8 mouse cellular contexts compared by ENCODE assay signal in genomic region chr17:26439001-26439400, GRCm38 (mm10). TPM values are rescaled to one million over a fixed set of nuclear protein-coding genes. Genes with fewer than 3 reads are reported as not detected.
A peak's percentile ranks its signal among the peaks of the same experiment; 100 is the strongest.
DNase-seq lines count a peak whose midpoint lies in the region; ATAC-seq lines count a peak whose summit lies in the region.

No protein-coding gene starts in this region.

- peak; percentile 27; the same call in 1 of the 2 replicates for ATAC-seq in kidney, embryonic 16.5 days (ENCODE audit: low FRiP score, low TSS enrichment)
- ATAC-seq in embryonic facial prominence, embryonic 15.5 days (ENCODE audit: insufficient number of reproducible peaks, low FRiP score, low TSS enrichment, low read depth) = no peak
- ATAC-seq in intestine, embryonic 15.5 days = 0 out of 2 replicates have a peak, but pooled peaks have one; percentile 17
- no peak for ATAC-seq in granulocyte monocyte progenitor cell, adult 5-6 weeks (replicated peaks; ENCODE audit: poor library complexity, severe bottlenecking)

- H3K27me3 ChIP-seq in kidney, embryonic 16.5 days (ENCODE audit: insufficient read depth, low read length) = peaks cover 21% of the 10 kb centered on the region
- peaks cover 39% of the 10 kb centered on the region for H3K27me3 ChIP-seq in embryonic facial prominence, embryonic 15.5 days
- peaks cover 17% of the 10 kb centered on the region for H3K27me3 ChIP-seq in intestine, embryonic 15.5 days (replicated peaks)

- peak overlapping the region; percentile 34 for H3K4me3 ChIP-seq in kidney, embryonic 16.5 days (ENCODE audit: low read length)
- H3K4me3 ChIP-seq in embryonic facial prominence, embryonic 15.5 days (replicated peaks) = peak overlapping the region; percentile 37
- peak overlapping the region; percentile 37 for H3K4me3 ChIP-seq in intestine, embryonic 15.5 days (replicated peaks)

- no peak overlapping the region for H3K27ac ChIP-seq in kidney, embryonic 16.5 days (ENCODE audit: low read length)
- no peak overlapping the region for H3K27ac ChIP-seq in embryonic facial prominence, embryonic 15.5 days (replicated peaks)
- no peak overlapping the region for H3K27ac ChIP-seq in intestine, embryonic 15.5 days

- H3K4me1 ChIP-seq in kidney, embryonic 16.5 days (ENCODE audit: insufficient read depth, low read length) = peaks cover 7% of the 10 kb centered on the region
- peaks cover 8% of the 10 kb centered on the region for H3K4me1 ChIP-seq in embryonic facial prominence, embryonic 15.5 days
- H3K4me1 ChIP-seq in intestine, embryonic 15.5 days (replicated peaks) = peaks cover 7% of the 10 kb centered on the region; the same call in 1 of the 2 replicates

- H3K9me3 ChIP-seq in kidney, embryonic 16.5 days (ENCODE audit: low read length) = no peaks in the 10 kb centered on the region
- H3K9me3 ChIP-seq in embryonic facial prominence, embryonic 15.5 days (replicated peaks) = no peaks in the 10 kb centered on the region
- H3K9me3 ChIP-seq in intestine, embryonic 15.5 days = no peaks in the 10 kb centered on the region

- peak overlapping the region; percentile 53 for H3K4me2 ChIP-seq in kidney, embryonic 16.5 days (replicated peaks; ENCODE audit: low read depth, low read length)
- H3K4me2 ChIP-seq in embryonic facial prominence, embryonic 15.5 days (replicated peaks) = peak overlapping the region; percentile 58
- peak overlapping the region; percentile 65 for H3K4me2 ChIP-seq in intestine, embryonic 15.5 days (replicated peaks)

- no peak for DNase-seq in kidney, adult 9 months
- peak; percentile 40 for DNase-seq in neural tube, embryonic 10.5 days (ENCODE audit: extremely low spot score, low spot score)
- DNase-seq in urinary bladder, postnatal 4 days (ENCODE audit: low spot score in 2 of 2) = no peak
- no peak for DNase-seq in yolk sac, embryonic 10.5 days (ENCODE audit: low spot score)

- 14% methylated on average over 52 of the region's 52 CpGs for WGBS in kidney, embryonic 16.5 days
- 21% methylated on average over 52 of the region's 52 CpGs for WGBS in embryonic facial prominence, embryonic 15.5 days
- WGBS in intestine, embryonic 15.5 days = 20% methylated on average over 52 of the region's 52 CpGs

- peaks cover 26% of the 10 kb centered on the region for H3K36me3 ChIP-seq in kidney, embryonic 16.5 days (ENCODE audit: insufficient read depth, low read length)
- peaks cover 10% of the 10 kb centered on the region; the same call in 1 of the 2 replicates for H3K36me3 ChIP-seq in embryonic facial prominence, embryonic 15.5 days
- H3K36me3 ChIP-seq in intestine, embryonic 15.5 days = peaks cover 5% of the 10 kb centered on the region; the same call in 1 of the 2 replicates

- peak overlapping the region; percentile 32 for H3K9ac ChIP-seq in kidney, embryonic 16.5 days (replicated peaks; ENCODE audit: low read length)
- H3K9ac ChIP-seq in embryonic facial prominence, embryonic 15.5 days = no peak overlapping the region
- peak overlapping the region; percentile 30; the same call in 1 of the 2 replicates for H3K9ac ChIP-seq in intestine, embryonic 15.5 days

RNA-seq across cellular contexts. Expression of gene Neurl1b, which starts 24.4 kb away (rescaled TPM):
- polyA plus RNA-seq in kidney, embryonic 16.5 days (2015; fragmentation: Nextera tagmentation; extraction: Ambion mirVana) = 1.7 and 2.4 TPM in 2 replicates
- 1.2 and 1.3 TPM in 2 replicates for polyA plus RNA-seq in embryonic facial prominence, embryonic 15.5 days (2015; fragmentation: Nextera tagmentation; extraction: Ambion mirVana)
- 1.8 and 2.2 TPM in 2 replicates for polyA plus RNA-seq in intestine, embryonic 15.5 days (2015; fragmentation: Nextera tagmentation; extraction: Ambion mirVana)
- 1.4 TPM in 2 replicates for total RNA-seq in granulocyte monocyte progenitor cell, adult 5-6 weeks (2014; fragmentation: Nextera tagmentation)
- 0.65 and 3.6 TPM in 2 replicates for total RNA-seq in granulocyte monocyte progenitor cell, adult 5-6 weeks (2017)

Comparison
In these comparisons a context has a peak if more than half of its experiments do, and no peak if none do; other contexts are left out.
1. ATAC-seq: peak in kidney, embryonic 16.5 days (single experiment) and intestine, embryonic 15.5 days (single experiment); none in embryonic facial prominence, embryonic 15.5 days (single experiment) and granulocyte monocyte progenitor cell, adult 5-6 weeks (single experiment).
2. Peak in every context shown above with its lines, with median percentiles within 50 percentile points of each other: H3K4me2 ChIP-seq and H3K4me3 ChIP-seq.